Mouse (Mus musculus): ENCODE data around the gene Cav3. TPM values are rescaled to one million over a fixed set of nuclear protein-coding genes. Genes with fewer than 3 reads are reported as not detected.

Cav3 gene
- 0.24 TPM in 1 of 2 replicates, not detected in the other for polyA plus RNA-seq (2014; fragmentation: Nextera tagmentation; extraction: Ambion mirVana)

DNA sequence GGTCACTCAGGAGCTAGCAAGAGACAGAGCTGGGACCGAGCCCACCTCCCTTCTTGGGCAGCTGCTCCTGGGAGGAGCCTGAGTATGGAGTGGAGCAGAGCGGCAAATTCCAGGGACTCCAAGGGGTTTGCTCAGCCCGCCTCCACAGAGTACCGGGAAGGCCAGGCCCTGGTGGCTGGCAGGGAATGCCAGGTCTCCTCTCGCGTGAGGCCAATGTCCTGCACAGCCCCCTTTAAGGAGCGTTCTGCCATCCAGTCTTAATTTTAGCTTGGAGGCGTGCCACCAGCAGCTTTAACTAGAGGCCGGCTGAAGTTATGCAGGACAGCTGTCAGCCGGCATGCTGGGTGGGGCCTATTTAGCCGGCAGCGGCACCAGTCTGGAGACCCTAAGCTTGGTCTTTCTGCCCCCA is at the start of gene Cav3:
Gene Cav3 (plus strand): TSS at position 165 of the 409 bp plus-strand sequence.
- H3K9me3 ChIP-seq (ENCODE audit: control insufficient read depth, low read length) = no peaks in the 10 kb centered on the region
- no peak within 1 kb of the TSS for H3K4me2 ChIP-seq (ENCODE audit: low read depth, low read length, severe bottlenecking)
- ATAC-seq (replicated peaks; ENCODE audit: low FRiP score) (no peak), DNase-seq (ENCODE audit: low spot score) (no peak)
- H3K4me1 ChIP-seq (replicated peaks; ENCODE audit: control insufficient read depth, insufficient read depth, low read length) = no peaks in the 10 kb centered on the region
- no peaks in the 10 kb centered on the region for H3K36me3 ChIP-seq (ENCODE audit: control insufficient read depth, insufficient read depth, low read length)
- H3K4me3 ChIP-seq (ENCODE audit: low read depth, low read length) = no peak within 1 kb of the TSS
- H3K9ac ChIP-seq (ENCODE audit: low read length) = no peak within 1 kb of the TSS
- no peaks in the 10 kb centered on the region for H3K27me3 ChIP-seq (ENCODE audit: control insufficient read depth, insufficient read depth, low read length)
- H3K27ac ChIP-seq (ENCODE audit: low read depth, low read length) = no peak within 1 kb of the TSS
- WGBS = 85% methylated on average over 12 of the region's 12 CpGs

DNA sequence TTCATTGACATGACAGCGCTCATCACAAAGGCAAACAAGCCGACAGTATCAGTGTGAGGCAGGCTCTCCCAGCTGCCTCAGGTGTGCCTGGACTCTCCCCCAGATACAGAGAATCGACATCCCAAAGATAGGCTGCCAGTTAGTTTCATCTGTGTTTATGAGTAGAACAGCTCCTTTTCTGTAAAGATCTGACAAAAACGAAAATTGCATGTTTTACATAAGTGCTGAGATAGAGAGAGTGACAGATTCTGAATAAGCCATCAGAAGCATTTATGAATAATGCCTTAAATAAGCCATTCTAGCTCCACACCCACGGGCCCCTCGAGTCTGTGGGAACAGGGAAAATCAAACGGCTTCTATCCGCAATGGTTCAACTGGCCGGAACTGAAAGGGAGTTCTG is 40.0 kb upstream of the Cav3 start:
- no peak overlapping the region for H3K4me3 ChIP-seq (ENCODE audit: low read depth, low read length)
- no peak overlapping the region for H3K27ac ChIP-seq (ENCODE audit: low read depth, low read length)
- no peaks in the 10 kb centered on the region; the same call in 1 of the 2 replicates for H3K9me3 ChIP-seq (ENCODE audit: control insufficient read depth, low read length)
- H3K4me2 ChIP-seq (ENCODE audit: low read depth, low read length, severe bottlenecking) = no peak overlapping the region
- 91% methylated on average over 9 of the region's 9 CpGs for WGBS
- DNase-seq (ENCODE audit: low spot score) (no peak), ATAC-seq (replicated peaks; ENCODE audit: low FRiP score) (no peak)
- H3K9ac ChIP-seq (ENCODE audit: low read length) = no peak overlapping the region
- H3K4me1 ChIP-seq (replicated peaks; ENCODE audit: control insufficient read depth, insufficient read depth, low read length) = no peaks in the 10 kb centered on the region
- H3K27me3 ChIP-seq (ENCODE audit: control insufficient read depth, insufficient read depth, low read length) = no peaks in the 10 kb centered on the region
- H3K36me3 ChIP-seq (ENCODE audit: control insufficient read depth, insufficient read depth, low read length) = no peaks in the 10 kb centered on the region

DNA sequence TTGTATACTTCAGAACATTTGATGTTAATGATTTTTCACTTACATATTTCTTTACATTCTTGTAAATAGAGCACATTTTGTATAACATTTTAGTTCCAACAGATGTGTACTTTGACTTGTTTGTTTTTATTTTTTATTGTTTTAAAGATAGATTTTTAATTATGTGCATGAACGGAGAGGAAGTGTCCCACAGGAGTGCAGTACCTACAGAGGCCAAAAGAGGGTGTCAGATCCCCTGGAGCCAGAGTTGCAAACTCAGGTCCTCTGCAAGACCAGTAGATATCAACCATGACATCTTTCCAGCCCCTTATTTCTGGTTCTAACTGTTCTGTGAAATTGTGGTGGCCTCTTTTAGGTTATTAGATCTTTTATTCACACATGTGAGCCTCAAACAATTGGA is 38.4 kb upstream of the Cav3 start:
- DNase-seq (ENCODE audit: low spot score) = no peak
- Histone ChIP-seq H3K9me3 (ENCODE audit: control insufficient read depth, low read length) (no peaks in the 10 kb centered on the region; the same call in 1 of the 2 replicates), H3K9ac (ENCODE audit: low read length) (no peak overlapping the region), H3K36me3 (ENCODE audit: control insufficient read depth, insufficient read depth, low read length) (no peaks in the 10 kb centered on the region), H3K27ac (ENCODE audit: low read depth, low read length) (no peak overlapping the region), H3K4me1 (replicated peaks; ENCODE audit: control insufficient read depth, insufficient read depth, low read length) (no peaks in the 10 kb centered on the region), H3K4me3 (ENCODE audit: low read depth, low read length) (no peak overlapping the region), H3K27me3 (ENCODE audit: control insufficient read depth, insufficient read depth, low read length) (no peaks in the 10 kb centered on the region), H3K4me2 (ENCODE audit: low read depth, low read length, severe bottlenecking) (no peak overlapping the region)
- ATAC-seq (replicated peaks; ENCODE audit: low FRiP score) = no peak
- WGBS = 94% methylated on average over 1 of the region's 1 CpGs

DNA sequence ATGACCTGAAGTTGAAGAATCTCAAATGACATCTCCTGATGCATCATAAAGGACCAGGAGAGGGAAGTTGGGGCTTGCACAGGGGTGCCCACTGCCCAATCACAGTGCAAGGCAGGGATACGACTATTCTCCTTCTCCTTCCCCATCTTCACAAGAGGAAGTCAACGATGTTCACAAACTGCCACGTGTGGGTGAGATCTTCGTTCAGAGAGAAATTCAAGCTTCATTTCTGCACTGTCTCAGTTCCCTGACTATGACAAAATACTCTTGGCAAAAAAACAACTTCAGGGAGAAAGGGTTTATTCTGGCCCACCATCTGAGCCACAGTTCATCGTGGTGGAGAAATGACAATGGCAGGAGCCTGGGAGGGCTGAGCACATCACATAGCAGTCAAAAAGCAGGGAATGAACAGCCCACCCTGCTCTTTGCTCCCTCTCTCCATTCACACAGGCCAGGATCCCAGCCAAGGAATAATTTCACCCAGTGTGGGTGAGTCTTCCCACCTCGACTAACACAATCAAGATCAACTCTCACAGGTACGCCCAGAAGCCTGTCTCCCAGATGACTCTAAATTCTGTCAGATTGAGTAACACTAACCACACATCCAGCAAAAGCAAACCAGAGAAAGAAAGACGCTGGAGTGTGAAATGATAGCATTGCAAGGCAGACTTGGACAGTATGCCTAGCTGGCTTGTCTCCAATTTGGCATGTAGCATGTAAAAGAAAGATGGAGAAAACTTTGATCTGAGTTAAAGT is 35.4 kb upstream of the Cav3 start:
- 90% methylated on average over 8 of the region's 8 CpGs for WGBS
- Histone ChIP-seq H3K27me3 (ENCODE audit: control insufficient read depth, insufficient read depth, low read length) (no peaks in the 10 kb centered on the region), H3K4me2 (ENCODE audit: low read depth, low read length, severe bottlenecking) (no peak overlapping the region), H3K4me3 (ENCODE audit: low read depth, low read length) (no peak overlapping the region), H3K9ac (ENCODE audit: low read length) (no peak overlapping the region), H3K27ac (ENCODE audit: low read depth, low read length) (no peak overlapping the region), H3K36me3 (ENCODE audit: control insufficient read depth, insufficient read depth, low read length) (no peaks in the 10 kb centered on the region), H3K4me1 (replicated peaks; ENCODE audit: control insufficient read depth, insufficient read depth, low read length) (no peaks in the 10 kb centered on the region), H3K9me3 (ENCODE audit: control insufficient read depth, low read length) (no peaks in the 10 kb centered on the region; the same call in 1 of the 2 replicates)
- ATAC-seq (replicated peaks; ENCODE audit: low FRiP score) (no peak), DNase-seq (ENCODE audit: low spot score) (no peak)

DNA sequence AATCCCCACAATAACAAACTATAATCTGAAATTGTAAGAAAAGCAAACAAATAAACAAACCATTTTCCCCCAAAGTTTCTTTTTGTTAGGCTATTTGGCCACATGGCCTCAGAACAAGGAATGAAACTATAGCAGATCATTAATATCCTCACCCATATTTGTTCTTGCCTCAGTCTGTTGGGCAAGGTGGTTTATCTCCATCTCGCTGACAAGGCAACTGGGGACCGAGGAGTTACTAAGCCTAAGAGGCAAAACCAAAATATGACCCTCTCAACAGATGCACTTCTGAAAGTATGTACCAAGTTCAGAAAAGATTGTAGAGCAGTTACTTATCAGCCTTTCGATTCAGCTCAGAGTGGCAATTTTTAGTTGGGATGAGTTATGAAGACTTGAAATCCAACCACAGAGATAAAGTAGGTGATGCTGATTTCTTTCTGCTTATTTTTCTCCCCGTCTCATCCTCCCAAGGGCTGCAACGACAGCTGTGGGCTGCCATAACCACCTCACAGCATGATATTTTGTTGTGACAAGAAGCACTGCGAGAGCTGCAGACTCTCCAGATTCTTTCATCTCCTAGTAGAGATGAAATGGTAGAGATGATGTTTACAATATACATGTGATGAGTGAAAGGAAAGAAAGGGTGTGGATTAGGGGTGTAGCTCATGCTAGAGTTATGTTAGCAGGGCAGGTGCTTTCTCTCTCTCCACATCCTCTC is 33.1 kb upstream of the Cav3 start:
- 81% methylated on average over 6 of the region's 6 CpGs for WGBS

DNA sequence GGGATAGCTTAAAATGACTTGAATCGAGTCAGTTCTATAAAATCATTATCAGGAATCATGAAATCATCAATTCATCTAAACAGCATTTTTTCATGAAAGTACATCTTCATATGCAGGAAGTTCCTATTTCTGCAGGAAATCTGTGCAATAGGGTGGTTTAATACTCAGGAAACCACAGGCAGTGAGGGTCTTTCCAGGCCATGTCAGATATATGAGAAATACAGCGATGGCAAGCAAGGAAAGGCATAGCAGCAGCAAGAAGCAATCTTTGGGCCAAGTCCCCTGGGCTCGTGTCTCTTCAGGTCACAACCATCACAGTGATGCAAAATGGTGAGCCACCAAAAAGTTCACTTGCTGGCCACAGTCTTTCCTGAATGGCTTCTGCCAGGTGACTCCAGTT is 13.6 kb upstream of the Cav3 start:
- Histone ChIP-seq H3K4me3 (ENCODE audit: low read depth, low read length) (no peak overlapping the region), H3K4me1 (replicated peaks; ENCODE audit: control insufficient read depth, insufficient read depth, low read length) (no peaks in the 10 kb centered on the region), H3K4me2 (ENCODE audit: low read depth, low read length, severe bottlenecking) (no peak overlapping the region), H3K9ac (ENCODE audit: low read length) (no peak overlapping the region), H3K27ac (ENCODE audit: low read depth, low read length) (no peak overlapping the region), H3K27me3 (ENCODE audit: control insufficient read depth, insufficient read depth, low read length) (no peaks in the 10 kb centered on the region), H3K36me3 (ENCODE audit: control insufficient read depth, insufficient read depth, low read length) (no peaks in the 10 kb centered on the region), H3K9me3 (ENCODE audit: control insufficient read depth, low read length) (no peaks in the 10 kb centered on the region)
- WGBS = 83% methylated on average over 3 of the region's 3 CpGs
- DNase-seq (ENCODE audit: low spot score) (no peak), ATAC-seq (replicated peaks; ENCODE audit: low FRiP score) (no peak)

More for the DNA sequence above, 33.1 kb upstream of the Cav3 start:
- no peak overlapping the region for H3K9ac ChIP-seq (ENCODE audit: low read length)
- no peak overlapping the region for H3K27ac ChIP-seq (ENCODE audit: low read depth, low read length)
- no peaks in the 10 kb centered on the region for H3K36me3 ChIP-seq (ENCODE audit: control insufficient read depth, insufficient read depth, low read length)
- H3K27me3 ChIP-seq (ENCODE audit: control insufficient read depth, insufficient read depth, low read length) = no peaks in the 10 kb centered on the region
- no peaks in the 10 kb centered on the region; the same call in 1 of the 2 replicates for H3K9me3 ChIP-seq (ENCODE audit: control insufficient read depth, low read length)
- no peak overlapping the region for H3K4me2 ChIP-seq (ENCODE audit: low read depth, low read length, severe bottlenecking)
- ATAC-seq (replicated peaks; ENCODE audit: low FRiP score) = no peak
- H3K4me1 ChIP-seq (replicated peaks; ENCODE audit: control insufficient read depth, insufficient read depth, low read length) = no peaks in the 10 kb centered on the region
- no peak overlapping the region for H3K4me3 ChIP-seq (ENCODE audit: low read depth, low read length)
- no peak for DNase-seq (ENCODE audit: low spot score)

DNA sequence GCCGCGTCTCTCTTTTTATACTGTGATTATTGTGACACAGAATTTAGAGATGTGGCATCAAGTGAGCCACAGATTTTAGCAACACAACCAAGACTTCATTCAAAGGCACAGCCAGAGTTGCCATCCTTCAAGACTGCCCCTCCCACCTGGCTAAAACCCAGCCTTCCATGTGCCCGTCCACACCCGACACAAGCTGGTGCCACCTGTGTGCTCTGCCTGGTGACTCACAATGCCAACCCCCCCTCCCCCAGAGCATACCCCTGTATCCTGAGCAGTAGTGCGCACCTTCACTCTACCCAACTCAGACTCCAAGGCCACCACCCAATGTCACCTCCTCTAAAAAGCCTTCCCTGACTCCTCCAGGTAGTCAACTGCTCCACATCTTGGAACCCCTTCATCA is 2.2 kb downstream of the Cav3 start:
- Histone ChIP-seq H3K4me2 (ENCODE audit: low read depth, low read length, severe bottlenecking) (no peak overlapping the region), H3K4me3 (ENCODE audit: low read depth, low read length) (no peak overlapping the region), H3K36me3 (ENCODE audit: control insufficient read depth, insufficient read depth, low read length) (no peaks in the 10 kb centered on the region), H3K27me3 (ENCODE audit: control insufficient read depth, insufficient read depth, low read length) (no peaks in the 10 kb centered on the region), H3K4me1 (replicated peaks; ENCODE audit: control insufficient read depth, insufficient read depth, low read length) (no peaks in the 10 kb centered on the region), H3K9me3 (ENCODE audit: control insufficient read depth, low read length) (no peaks in the 10 kb centered on the region), H3K27ac (ENCODE audit: low read depth, low read length) (no peak overlapping the region), H3K9ac (ENCODE audit: low read length) (no peak overlapping the region)
- no peak for DNase-seq (ENCODE audit: low spot score)
- ATAC-seq (replicated peaks; ENCODE audit: low FRiP score) = no peak
- 89% methylated on average over 5 of the region's 5 CpGs for WGBS

DNA sequence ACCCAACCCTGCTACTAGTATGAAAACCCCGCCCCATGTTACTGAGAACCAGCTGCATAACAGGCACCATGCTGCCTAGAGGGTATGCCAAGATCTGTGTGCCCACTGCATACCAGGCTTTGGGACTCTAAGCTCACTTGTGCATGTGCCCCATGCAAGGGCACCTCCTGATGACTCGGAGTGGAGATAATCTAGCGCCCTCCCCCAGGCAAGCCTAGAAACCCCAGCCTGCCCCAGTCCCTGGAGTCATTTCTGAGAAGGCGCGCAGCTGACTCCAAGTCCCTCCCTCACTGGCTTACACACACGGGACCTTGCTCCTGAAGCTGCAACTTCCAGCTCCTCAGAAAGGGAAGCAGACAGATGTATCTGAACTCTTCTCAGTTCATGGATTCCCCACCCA is 4.0 kb downstream of the Cav3 start:
- no peaks in the 10 kb centered on the region for H3K9me3 ChIP-seq (ENCODE audit: control insufficient read depth, low read length)
- no peak overlapping the region for H3K4me3 ChIP-seq (ENCODE audit: low read depth, low read length)
- H3K4me2 ChIP-seq (ENCODE audit: low read depth, low read length, severe bottlenecking) = no peak overlapping the region
- no peaks in the 10 kb centered on the region for H3K27me3 ChIP-seq (ENCODE audit: control insufficient read depth, insufficient read depth, low read length)
- ATAC-seq (replicated peaks; ENCODE audit: low FRiP score) = no peak
- no peak overlapping the region for H3K9ac ChIP-seq (ENCODE audit: low read length)
- H3K36me3 ChIP-seq (ENCODE audit: control insufficient read depth, insufficient read depth, low read length) = no peaks in the 10 kb centered on the region
- no peak overlapping the region for H3K27ac ChIP-seq (ENCODE audit: low read depth, low read length)
- no peaks in the 10 kb centered on the region for H3K4me1 ChIP-seq (replicated peaks; ENCODE audit: control insufficient read depth, insufficient read depth, low read length)
- WGBS = 91% methylated on average over 6 of the region's 6 CpGs
- DNase-seq (ENCODE audit: low spot score) = no peak
